Mouse (Mus musculus): ENCODE measurements around the gene Stoml2.
"Not testable (repeated sequence)": the region's sequence is repeated elsewhere in the genome, so short reads cannot be mapped to it uniquely, and the experiment has no call there.

Stoml2 gene

DNA sequence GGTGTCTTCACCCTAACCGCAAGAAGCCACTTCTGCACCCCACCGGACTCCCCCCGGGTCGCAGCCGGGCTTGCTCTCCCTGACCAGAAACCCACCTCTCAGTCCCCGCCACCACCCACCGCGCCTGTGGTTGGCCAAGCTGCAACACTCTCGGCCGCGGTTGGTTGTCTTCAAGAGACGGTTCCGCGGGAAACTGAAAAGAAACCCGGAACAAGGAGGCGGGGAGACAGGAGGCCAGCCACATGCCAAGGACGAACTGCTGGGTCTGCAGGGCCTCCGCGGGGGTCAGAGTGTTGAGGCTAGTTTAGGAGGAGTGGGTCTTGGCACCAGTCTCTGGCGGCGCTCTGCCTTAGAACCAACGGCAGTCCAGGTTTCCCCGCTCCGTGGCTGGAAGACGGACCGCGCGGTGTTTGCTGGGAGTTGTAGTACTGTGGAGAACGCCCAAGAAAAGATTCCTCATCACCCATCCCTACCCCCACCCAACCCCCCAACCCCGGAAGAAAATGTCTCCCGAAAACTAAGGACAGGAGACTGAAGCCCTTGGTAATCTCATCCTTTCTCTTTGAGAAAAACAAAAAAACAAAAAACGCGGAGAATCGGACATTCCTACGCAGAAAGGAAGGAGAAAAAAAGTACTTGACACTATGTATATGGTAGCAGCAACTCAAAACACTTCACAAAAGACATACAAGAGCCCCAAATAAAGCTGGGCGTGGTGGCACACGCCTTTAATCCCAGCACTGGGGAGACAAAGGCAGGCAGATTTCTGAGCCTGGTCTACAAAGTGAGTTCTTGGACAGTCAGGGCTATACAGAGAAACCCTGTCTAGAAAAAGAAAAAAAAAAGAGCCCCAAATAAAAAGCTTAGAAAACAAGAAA lies 21.1 kb downstream of the Stoml2 start, which contains the start of gene Fancg:
Gene Fancg (minus strand): TSS at position 346 of the 878 bp plus-strand sequence.
- in situ Hi-C loops (cut with MboI, MseI), result loop anchor here (5.0 to 10.0 kb wide), 3 partner anchors 954 to 1738 kb away; partner anchors contain the start of gene Ubap1

DNA sequence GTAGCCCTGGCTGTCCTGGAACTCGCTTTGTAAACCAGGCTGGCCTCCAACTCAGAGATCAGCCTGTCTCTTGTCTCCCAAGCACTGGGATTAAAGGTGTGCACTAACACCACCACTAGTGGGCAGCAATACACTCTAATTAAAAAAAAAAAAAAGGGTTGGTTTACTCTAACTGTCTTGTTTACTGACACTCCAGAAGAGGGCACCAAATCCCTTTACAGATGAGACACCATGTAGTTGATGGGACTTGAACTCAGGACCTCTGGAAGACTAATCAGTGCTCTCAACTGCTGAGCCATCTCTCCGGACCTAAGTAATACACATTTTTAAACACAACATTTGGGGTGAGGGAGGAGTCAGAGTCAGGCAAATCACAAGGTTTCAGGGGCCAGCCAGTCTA lies 25.7 kb downstream of the Stoml2 start:
- in situ Hi-C loops (cut with MboI, MseI), result loop anchor here (10.0 kb wide), 1 partner anchor 1159 kb away; no protein-coding TSS in a partner anchor

DNA sequence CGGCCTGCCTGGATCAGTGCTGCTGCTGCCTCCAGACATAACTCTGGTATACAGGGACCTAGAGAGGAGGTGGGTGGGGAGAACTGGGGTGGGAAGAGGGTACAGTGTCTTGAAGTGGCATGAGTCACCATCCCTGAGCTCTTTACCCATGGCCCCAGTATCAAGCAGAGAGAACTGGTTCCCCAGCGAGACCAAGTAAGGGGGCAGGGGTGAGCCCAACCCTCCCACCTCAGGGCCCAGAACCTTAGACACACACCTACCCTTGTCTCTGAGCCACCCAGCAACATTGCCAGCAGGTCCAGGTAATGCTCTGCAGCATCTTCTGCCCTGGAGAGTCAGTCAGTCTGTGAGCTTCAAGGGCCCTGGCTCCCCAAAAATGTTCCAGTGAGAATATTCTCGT lies 26.6 kb downstream of the Stoml2 start:
- in situ Hi-C loops (cut with MboI, MseI), result loop anchor here (10.0 kb wide), 1 partner anchor 1160 kb away; no protein-coding TSS in a partner anchor

DNA sequence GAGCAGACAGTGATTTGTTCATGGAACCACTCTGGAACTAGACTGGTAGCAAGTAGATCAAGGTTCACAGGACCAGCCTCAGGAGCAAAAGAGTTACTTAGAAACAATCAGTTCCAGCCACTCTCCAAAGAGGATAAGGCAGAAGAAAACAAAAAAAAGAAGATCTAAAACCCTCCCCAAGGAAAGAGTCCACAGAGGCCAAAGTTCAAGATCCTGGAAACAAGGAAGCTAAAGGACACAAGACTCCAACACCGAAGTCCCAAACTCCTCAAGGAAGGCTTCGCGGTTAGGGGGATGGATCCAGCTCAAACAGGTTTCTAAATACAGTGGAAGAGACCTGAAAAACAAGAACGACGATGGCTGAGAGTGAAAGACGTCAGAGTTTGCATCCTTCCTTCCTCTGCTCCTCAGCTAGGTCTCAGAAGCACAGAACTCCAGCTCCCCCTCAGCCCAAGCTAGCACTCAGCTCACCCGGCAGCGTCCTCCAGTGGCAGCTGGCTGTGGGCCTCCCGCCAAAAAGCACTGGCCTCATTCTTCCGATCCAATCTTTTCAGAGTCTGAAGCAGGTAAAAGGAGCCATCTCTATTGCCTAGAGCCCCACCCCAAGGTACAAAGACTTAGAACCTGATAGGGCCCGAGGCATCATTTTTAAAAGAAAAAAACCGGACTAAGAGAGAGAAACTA lies 28.6 kb downstream of the Stoml2 start:
- in situ Hi-C loops (cut with MboI, MseI), result loop anchor here (10.0 kb wide), 1 partner anchor 1162 kb away; no protein-coding TSS in a partner anchor

- in situ Hi-C loops (cut with MboI, MseI), result loop anchor here (10.0 kb wide), 1 partner anchor 1164 kb away; no protein-coding TSS in a partner anchor
Observed at GRCm38 (mm10) chr4:43001272-43001671, 30.2 kb downstream of the Stoml2 start.

- in situ Hi-C loops (cut with MboI, MseI), result loop anchor here (10.0 kb wide), 1 partner anchor 1164 kb away; no protein-coding TSS in a partner anchor
Observed at GRCm38 (mm10) chr4:43000141-43000986, 31.1 kb downstream of the Stoml2 start, which contains the start of gene Vcp. Gene Vcp, minus strand, starts transcription at chr4:43000507.

DNA sequence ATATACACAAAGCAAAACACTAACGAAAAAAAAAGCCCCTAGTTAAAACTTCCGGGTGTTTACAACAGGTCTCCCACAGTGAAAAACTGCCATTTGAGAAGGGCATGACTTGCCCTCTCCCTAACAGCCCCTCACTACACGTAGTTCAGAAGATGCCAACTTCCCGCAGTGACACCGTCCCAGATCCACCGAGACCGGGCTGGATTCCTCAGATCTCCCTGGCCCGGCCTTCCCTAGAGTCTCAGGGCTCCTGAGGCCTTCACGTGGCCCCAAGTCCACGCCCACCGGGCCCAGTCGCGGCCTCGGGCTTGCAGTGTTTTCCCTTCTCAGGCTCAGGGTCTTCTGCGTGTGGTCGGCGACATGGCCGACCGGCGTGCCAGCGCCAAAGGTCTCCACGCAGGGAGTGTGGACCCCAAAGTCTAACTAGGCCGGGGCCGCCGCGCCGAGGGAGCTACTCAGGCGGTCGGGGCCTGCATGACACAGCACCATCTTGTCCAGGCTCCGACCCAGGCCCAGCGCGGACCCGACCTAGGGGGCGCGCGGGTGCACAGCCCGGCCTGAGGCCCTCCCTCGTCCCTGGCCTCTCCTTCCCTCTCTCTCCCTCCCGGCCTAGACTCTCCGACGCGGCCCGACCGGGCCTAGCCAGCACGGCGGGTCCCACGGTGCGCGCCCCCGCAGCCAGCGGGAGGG lies 31.9 kb downstream of the Stoml2 start:
- in situ Hi-C loops (cut with MboI, MseI), result loop anchor here (10.0 kb wide), 2 partner anchors 1165 to 2005 kb away; no protein-coding TSS in a partner anchor

- in situ Hi-C loops (cut with MboI, MseI), result loop anchor here (10.0 kb wide), 1 partner anchor 2003 kb away; no protein-coding TSS in a partner anchor
Observed at GRCm38 (mm10) chr4:42998022-42998421, 33.5 kb downstream of the Stoml2 start.

DNA sequence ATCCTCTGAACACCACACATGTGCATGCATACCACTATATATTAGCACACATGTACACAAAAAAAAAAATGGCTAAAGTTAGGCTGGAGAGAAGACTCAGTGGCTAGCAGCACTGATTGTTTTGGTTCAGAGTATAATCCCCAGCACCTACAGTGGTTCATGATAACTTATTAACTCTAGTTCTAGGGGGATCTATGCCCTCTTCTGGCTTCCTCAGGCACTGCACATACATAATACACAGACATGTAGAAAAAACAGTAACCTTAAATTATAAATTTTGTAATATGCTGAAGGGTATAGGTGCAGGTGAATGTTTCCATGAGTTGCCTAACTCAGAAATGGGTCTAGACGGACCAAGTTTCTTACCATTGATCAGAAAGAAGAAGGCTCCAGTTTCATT lies 43.2 kb downstream of the Stoml2 start:
- in situ Hi-C loops (cut with MboI, MseI), result no loop called here

DNA sequence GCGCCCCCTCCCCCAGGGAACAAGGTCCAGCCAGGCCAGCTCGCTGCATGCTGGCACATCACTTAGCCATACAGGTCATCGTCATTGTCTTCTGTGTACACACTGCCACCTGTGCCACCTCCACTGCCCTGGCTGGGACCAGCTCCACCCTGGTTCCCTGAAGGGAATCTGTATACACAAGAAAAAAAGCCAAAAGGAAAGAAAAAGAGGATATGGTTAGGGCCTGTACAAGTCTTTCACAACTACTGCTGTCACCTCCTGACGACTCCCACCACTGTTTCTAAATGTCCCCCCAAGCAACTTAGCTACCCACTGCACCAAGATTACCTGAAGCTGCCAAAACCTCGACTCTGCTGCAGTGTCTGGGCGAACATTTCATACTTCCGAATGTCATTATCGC lies 51.0 kb downstream of the Stoml2 start:
- in situ Hi-C loops (cut with MboI, MseI), result not testable (repeated sequence)

- in situ Hi-C loops (cut with MboI, MseI), result no loop called here
Observed at GRCm38 (mm10) chr4:42978062-42978461, 53.4 kb downstream of the Stoml2 start.
